Mouse (Mus musculus) granulocyte monocyte progenitor cell, adult 5-6 weeks (primary cell): ENCODE results near the gene Vmn1r202. TPM values are rescaled to one million over a fixed set of nuclear protein-coding genes. Genes with fewer than 3 reads are reported as not detected.
"Not testable (repeated sequence)": the region's sequence is repeated elsewhere in the genome, so short reads cannot be mapped to it uniquely, and the experiment has no call there.

Experiments
- ATAC-seq: replicated peaks from 2 replicates; pipeline ENCODE4 v1.8.0; 2016; ENCODE audit warnings: mild to moderate bottlenecking, moderate TSS enrichment, inconsistent platforms; ENCODE audit not compliant: poor library complexity, severe bottlenecking
- total RNA-seq, 2 experiments: library from RNA; stranded (forward) in 1 of 2; stranded (reverse) in 1 of 2; fragments of 200-712, 200-1000 nt in 1 of 2; fragments of >200 nt in 1 of 2; fragmentation: Nextera tagmentation in 1 of 2; gene quantifications; 2 replicates each; pipeline ENCODE4 v1.2.3; 2014 to 2017

Vmn1r202 gene
- not detected in 2 replicates for total RNA-seq (2014; fragmentation: Nextera tagmentation)
- not detected in 2 replicates for total RNA-seq (2017)

GRCm38 (mm10) chr13:22505281-22505680 lies at the start of gene Vmn1r202:
Vmn1r202 (minus strand) TSS chr13:22505381.
- ATAC-seq, result no peak

GRCm38 (mm10) chr13:22552898-22553297 lies 47.7 kb upstream of the Vmn1r202 start, which contains the start of gene Vmn1r204:
Vmn1r204 (plus strand) TSS chr13:22553198.
- not testable (repeated sequence) for ATAC-seq

- ATAC-seq, result no peak
Observed at GRCm38 (mm10) chr13:22517814-22518213, 12.6 kb upstream of the Vmn1r202 start, which contains the start of gene Vmn1r203. Vmn1r203 (plus strand) TSS chr13:22518114.

GRCm38 (mm10) chr13:22502431-22502830 lies 2.8 kb downstream of the Vmn1r202 start:
- ATAC-seq, result no peak

GRCm38 (mm10) chr13:22471623-22472022 lies 33.6 kb downstream of the Vmn1r202 start, which contains the start of gene Vmn1r201:
Vmn1r201 (plus strand) TSS chr13:22471923.
- no peak for ATAC-seq

GRCm38 (mm10) chr13:22455145-22455544 lies 50.0 kb downstream of the Vmn1r202 start:
- no peak for ATAC-seq

Other genes starting within 250 kb of the Vmn1r202 start
- not detected in 2 replicates for gene Vmn1r195, start 234.9 kb downstream of the Vmn1r202 start, total RNA-seq (2014; fragmentation: Nextera tagmentation)
- not detected in 2 replicates for gene Vmn1r195, start 234.9 kb downstream of the Vmn1r202 start, total RNA-seq (2017)
- gene Vmn1r196, start 215.5 kb downstream of the Vmn1r202 start, total RNA-seq (2014; fragmentation: Nextera tagmentation), result not detected in 2 replicates
- not detected in 2 replicates for gene Vmn1r196, start 215.5 kb downstream of the Vmn1r202 start, total RNA-seq (2017)
- gene Vmn1r197, start 180.8 kb downstream of the Vmn1r202 start, total RNA-seq (2014; fragmentation: Nextera tagmentation), result not detected in 2 replicates
- gene Vmn1r197, start 180.8 kb downstream of the Vmn1r202 start, total RNA-seq (2017), result not detected in 2 replicates
- gene Vmn1r198, start 155.0 kb downstream of the Vmn1r202 start, total RNA-seq (2014; fragmentation: Nextera tagmentation), result not detected in 2 replicates
- not detected in 2 replicates for gene Vmn1r198, start 155.0 kb downstream of the Vmn1r202 start, total RNA-seq (2017)
- not detected in 2 replicates for gene Vmn1r199, start 125.6 kb downstream of the Vmn1r202 start, total RNA-seq (2014; fragmentation: Nextera tagmentation)
- gene Vmn1r199, start 125.6 kb downstream of the Vmn1r202 start, total RNA-seq (2017), result 0.17 TPM in 1 of 2 replicates, not detected in the other
- not detected in 2 replicates for gene Vmn1r200, start 115.0 kb downstream of the Vmn1r202 start, total RNA-seq (2014; fragmentation: Nextera tagmentation)
- not detected in 2 replicates for gene Vmn1r200, start 115.0 kb downstream of the Vmn1r202 start, total RNA-seq (2017)
- gene Vmn1r201, start 33.5 kb downstream of the Vmn1r202 start, total RNA-seq (2014; fragmentation: Nextera tagmentation), result not detected in 2 replicates
- gene Vmn1r201, start 33.5 kb downstream of the Vmn1r202 start, total RNA-seq (2017), result not detected in 2 replicates
- not detected in 2 replicates for gene Vmn1r203, start 12.7 kb upstream of the Vmn1r202 start, total RNA-seq (2014; fragmentation: Nextera tagmentation)
- gene Vmn1r203, start 12.7 kb upstream of the Vmn1r202 start, total RNA-seq (2017), result not detected in 2 replicates
- not detected in 2 replicates for gene Vmn1r204, start 47.8 kb upstream of the Vmn1r202 start, total RNA-seq (2014; fragmentation: Nextera tagmentation)
- gene Vmn1r204, start 47.8 kb upstream of the Vmn1r202 start, total RNA-seq (2017), result not detected in 2 replicates
- gene Vmn1r205, start 87.6 kb upstream of the Vmn1r202 start, total RNA-seq (2014; fragmentation: Nextera tagmentation), result not detected in 2 replicates
- gene Vmn1r205, start 87.6 kb upstream of the Vmn1r202 start, total RNA-seq (2017), result not detected in 2 replicates
- not detected in 2 replicates for gene Vmn1r206, start 118.9 kb upstream of the Vmn1r202 start, total RNA-seq (2014; fragmentation: Nextera tagmentation)
- not detected in 2 replicates for gene Vmn1r206, start 118.9 kb upstream of the Vmn1r202 start, total RNA-seq (2017)
- gene Vmn1r207-ps, start 224.2 kb upstream of the Vmn1r202 start, total RNA-seq (2014; fragmentation: Nextera tagmentation), result not detected in 2 replicates
- not detected in 2 replicates for gene Vmn1r207-ps, start 224.2 kb upstream of the Vmn1r202 start, total RNA-seq (2017)